Mouse (Mus musculus) left cerebral cortex, postnatal 10 days (tissue): ENCODE results near the gene Cntnap1. TPM values are rescaled to one million over a fixed set of nuclear protein-coding genes. Genes with fewer than 3 reads are reported as not detected.
A peak's percentile ranks its signal among the peaks of the same experiment; 100 is the strongest.

Source experiments
- DNase-seq, 2 experiments: peaks; one replicate each; pipeline ENCODE4 v3.0.0; 2021 to 2022; ENCODE audit warnings: low spot score in 2 of 2, mixed read lengths in 1 of 2; ENCODE audit errors: extremely low spot score in 1 of 2
- intact Hi-C: fragments of 180-260 bp; cut with DNase I; formaldehyde crosslinking; loops from one replicate; pipeline ENCODE4 v1.15.1; 2025
- total RNA-seq, 2 experiments: library from RNA; stranded (reverse); gene quantifications; 2 replicates each; pipeline ENCODE4 v1.2.3; 2021

Gene Cntnap1
- total RNA-seq, 2 experiments from 2014 or later = 44.2 to 54.1 TPM

DNA sequence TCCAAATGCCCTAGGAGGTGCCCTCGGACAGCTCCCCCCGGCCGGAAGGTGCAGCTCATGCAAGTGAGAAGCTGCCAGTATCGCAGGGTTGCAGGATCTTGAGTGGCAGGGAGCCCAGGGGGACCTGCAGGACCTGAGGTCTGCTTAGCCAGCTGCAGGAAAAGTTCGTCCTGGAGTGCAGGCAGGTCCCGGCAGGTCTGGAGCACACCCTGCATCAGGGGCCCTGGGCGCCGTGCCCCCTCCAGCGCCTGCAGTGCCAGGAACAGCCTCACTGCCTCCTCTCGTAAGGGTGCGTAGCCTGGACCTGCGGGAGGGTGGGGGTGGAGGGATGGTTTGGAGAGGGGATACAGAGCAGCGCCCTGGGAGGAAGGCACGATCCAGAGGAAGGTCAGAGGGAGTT lies 4.0 kb upstream of the Cntnap1 start:
- intact Hi-C loops = no loop called here
- DNase-seq = no peak

DNA sequence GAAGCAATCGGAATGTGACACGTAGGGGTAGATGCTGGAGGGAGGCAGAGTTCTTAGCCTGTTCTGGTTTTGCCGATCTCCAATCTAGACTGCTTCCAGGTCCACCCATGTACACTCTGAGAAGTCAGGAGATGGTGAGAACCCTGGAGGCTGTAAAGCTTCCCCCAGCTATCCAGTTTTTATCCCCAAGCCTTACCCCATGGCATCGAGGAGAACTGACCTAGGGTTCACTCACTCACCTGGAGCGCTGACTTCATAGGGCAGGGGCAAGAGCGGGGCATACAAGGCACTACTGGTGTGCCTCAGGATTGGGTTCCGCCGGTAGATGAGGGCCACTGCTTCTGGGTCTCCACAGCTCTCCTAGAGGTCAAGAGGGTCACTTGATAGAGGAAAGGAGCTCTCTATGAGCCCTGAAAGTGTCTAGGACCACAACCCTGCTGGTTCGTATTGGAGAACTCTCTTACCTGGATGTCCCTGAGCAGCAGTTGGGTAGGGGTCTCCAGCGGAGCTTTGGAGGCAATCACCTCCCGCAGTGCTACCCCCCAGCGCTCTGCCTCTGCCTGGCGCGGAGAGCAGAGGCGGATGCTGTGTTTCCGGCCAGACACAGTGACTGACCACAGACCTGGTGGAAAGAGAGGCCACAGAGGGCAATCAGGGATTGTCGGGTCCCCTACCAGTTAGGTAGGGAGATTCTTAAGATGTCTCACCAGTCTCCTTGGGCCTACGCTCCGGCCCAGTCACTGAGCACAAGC lies 2.9 kb upstream of the Cntnap1 start:
- intact Hi-C loops = no loop called here
- DNase-seq = no peak

DNA sequence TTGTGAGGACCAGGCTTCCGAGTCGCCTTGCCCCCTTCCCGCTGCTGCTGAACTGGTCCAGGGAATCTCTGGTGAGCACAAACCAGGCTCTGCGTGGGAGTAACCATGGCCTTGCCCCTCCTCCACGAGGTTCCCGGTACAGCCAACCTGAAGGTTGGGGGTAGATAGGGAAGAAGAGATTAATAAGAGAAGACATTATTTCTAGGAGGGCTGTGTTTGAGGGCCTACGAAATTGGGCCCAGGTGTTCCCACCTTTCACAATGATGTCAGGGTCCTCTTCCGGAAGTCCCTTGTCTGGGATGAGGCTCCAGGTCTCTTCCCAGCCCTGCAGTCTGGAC lies 2.4 kb upstream of the Cntnap1 start:
- DNase-seq = no peak
- intact Hi-C loops = no loop called here

DNA sequence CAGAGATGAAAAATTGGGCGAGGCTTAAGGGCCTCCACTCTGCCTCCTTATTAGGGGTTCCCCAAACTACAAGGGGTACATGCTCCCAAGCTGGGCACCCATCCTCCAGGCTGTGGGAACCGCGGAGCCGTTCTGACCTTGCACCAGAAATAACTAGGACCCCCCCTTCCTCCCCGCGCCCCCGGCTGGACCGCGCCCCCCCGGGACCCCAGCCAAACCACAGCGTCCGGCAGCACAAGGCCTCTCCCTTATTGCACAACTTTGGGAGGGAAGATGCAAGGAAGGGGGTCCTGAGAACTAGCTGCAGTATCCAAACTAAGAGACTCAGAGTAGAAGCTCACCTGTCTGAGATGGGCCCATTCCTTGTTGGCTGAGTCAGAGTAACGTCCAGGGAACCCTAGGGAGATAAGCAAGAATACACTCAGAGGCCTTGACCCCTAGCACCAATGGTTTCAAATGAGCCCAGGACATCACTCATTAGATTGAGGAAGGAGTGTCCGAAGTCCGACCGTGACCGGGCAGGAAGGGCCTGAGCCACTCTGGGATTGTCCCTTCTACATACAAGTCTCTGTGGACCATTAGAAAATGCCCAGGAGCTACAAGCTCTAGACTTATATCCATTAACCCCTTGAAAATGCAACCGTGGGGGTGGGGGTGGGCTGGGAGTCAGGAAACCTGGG lies 1.9 kb upstream of the Cntnap1 start:
- intact Hi-C loops = no loop called here
- DNase-seq = no peak

DNA sequence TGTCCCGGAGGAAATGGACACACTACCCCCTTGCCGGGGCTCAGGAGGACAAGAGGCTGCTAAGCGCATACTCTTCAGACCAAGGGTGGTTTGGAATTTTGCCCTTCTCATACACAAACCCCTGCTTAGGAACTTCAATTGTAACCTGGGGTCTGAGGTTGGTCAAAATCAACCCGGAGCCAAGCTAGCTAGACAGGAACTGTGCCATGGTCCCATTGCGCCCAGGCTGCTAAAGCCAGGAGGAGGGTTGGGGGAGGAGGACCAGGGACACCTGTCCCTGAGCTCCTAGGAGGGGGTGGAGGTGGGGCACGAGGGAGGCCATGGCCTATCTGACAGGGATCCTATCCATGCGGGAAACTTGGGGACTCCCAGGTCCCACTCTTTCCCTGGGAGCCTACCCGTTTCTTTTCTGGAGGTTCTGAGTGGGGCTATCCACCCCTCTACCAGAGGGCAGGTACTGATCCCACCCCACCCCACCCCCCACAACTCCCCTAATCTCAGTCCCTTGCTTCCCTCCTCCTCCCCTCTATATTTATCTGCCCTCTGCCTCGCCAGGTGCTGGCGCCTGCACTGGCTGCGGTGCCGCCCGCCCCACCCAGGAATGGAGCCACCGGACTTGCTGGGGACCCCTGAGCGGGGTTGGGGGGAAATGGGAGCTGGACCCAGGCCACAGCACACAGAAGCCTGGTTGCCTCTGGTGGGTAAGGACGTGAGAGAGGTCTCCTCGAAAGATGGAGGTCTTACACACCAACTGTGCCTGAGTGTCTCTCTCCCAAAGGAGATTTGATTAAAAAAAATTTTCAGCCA lies 819 bp upstream of the Cntnap1 start:
- intact Hi-C loops = loop anchor here (5.0 to 10.0 kb wide), 2 partner anchors 37 to 185 kb away; no protein-coding TSS in a partner anchor
- no peak for DNase-seq

DNA sequence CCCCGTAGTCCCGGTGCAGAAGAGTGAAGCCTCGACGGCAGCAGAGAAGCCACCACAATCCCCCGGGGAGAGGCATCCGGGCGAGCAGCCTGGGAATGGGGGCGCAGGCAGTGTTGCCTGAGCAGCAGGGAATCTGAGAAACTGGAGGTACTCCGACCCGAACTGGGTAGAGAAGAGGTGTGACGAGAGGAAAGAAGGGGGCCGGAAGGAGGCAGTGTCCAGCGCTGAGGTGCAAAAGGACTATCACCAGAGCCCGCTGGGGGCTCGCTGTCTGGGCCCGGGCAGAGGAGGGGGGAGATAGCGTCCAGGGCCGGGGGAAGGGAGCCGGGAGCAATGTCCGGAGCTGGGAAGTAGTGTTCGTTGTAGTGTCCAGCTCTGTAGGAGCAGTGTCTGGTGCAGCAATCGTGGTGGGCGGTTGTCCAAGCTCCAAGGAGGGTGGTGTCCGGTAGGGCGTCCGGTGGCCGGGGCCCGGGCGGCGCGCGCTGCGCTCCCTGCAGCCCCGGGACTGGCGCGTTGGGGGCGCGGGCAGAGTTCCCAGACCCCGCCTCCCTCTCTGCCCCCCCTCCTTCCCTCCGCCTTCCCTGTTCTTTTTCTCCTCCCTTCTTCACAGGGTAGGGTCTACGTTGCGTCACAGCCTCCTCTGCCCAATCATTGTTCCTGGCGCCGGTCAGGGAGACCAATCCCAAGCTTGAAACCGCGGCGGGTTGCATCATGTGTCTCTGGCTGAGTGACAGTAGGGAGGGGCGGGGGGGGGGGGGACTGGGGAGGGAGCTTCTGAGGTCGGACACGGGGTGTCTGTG lies 688 bp downstream of the Cntnap1 start, which contains the start of gene Plekhh3:
Plekhh3 (minus strand) TSS at position 541 of the 800 bp plus-strand sequence.
- DNase-seq = peak; percentile 97
- intact Hi-C loops = loop anchor here (5.0 to 10.0 kb wide), 2 partner anchors 39 to 186 kb away; no protein-coding TSS in a partner anchor

DNA sequence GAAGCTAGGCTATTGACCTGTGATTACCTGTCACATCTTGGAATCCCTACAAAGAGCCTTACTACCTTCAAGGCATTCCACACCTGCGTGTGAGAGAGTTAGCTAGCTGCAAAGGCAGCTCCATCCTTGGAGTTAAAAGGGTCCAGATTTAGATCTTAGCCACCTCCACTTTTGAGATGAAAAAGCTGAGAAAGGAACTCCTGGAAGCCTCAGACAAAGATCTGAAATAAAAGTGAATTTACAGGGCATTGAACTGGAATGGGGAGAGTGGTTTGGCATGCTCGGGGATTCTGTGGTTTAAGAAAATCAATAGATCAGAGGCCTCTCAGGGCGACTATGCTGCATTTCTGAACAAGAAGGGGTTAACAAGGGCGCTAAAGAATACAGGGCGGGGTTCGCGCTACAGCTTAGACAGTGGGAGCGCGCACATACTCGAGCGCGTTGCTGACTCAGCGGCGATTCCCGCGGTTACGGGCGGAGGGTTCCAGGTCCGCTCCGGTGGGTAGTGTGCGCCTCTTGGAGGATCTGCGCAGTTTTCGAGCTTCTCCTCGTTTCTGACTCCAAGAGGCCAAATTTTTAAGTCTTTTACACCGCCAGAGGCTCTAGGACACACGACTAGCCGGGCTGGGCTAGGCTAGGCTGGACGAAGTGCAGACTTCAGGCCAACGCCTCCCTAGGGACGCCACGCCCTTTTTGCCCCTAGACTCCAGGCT lies 1.6 kb downstream of the Cntnap1 start:
- peak; percentile 59 to 84 for DNase-seq
- intact Hi-C loops = loop anchor here (5.0 to 10.0 kb wide), 2 partner anchors 40 to 187 kb away; no protein-coding TSS in a partner anchor

DNA sequence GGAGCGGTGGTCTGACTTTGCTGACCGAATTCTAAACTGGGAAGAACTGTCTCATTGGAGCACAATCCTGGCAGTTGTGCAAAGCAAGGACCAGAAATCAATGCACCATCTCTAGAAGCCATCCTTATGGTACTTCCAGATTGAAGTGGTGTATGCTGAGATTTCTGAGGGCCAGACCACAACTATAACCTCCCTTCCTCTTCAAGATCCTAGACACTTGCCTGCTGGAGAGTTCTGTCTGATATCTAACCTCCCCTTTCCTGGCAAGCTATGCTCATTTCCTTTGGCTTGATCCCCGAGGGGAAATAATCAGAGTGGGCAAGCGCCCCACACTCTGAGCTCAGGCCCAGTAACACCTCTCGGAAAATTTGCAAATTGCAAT lies 2.1 kb downstream of the Cntnap1 start:
- intact Hi-C loops = loop anchor here (5.0 to 10.0 kb wide), 2 partner anchors 40 to 188 kb away; no protein-coding TSS in a partner anchor
- DNase-seq = no peak

DNA sequence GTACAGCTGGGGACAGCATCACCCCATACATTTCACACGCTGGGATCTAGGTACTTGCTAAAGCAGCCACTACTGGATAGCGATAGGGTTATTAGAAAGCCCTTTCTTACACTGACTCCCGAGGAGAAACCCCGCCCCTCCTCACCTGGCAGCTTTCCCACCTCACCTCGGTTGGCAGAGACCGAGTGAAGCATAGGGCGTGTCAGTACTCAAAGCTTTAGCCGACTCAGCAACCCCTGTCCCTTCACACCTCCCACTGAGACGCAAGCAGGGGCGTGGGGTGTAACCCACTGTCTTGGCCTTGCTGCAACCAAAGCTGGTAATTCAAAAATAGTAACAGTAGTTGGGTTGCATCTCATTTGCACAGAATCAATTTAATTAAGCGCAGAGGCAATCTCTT lies 2.8 kb downstream of the Cntnap1 start:
- intact Hi-C loops = loop anchor here (5.0 to 10.0 kb wide), 2 partner anchors 41 to 188 kb away; no protein-coding TSS in a partner anchor
- DNase-seq = peak in 1 of 2 experiments; percentile 70

DNA sequence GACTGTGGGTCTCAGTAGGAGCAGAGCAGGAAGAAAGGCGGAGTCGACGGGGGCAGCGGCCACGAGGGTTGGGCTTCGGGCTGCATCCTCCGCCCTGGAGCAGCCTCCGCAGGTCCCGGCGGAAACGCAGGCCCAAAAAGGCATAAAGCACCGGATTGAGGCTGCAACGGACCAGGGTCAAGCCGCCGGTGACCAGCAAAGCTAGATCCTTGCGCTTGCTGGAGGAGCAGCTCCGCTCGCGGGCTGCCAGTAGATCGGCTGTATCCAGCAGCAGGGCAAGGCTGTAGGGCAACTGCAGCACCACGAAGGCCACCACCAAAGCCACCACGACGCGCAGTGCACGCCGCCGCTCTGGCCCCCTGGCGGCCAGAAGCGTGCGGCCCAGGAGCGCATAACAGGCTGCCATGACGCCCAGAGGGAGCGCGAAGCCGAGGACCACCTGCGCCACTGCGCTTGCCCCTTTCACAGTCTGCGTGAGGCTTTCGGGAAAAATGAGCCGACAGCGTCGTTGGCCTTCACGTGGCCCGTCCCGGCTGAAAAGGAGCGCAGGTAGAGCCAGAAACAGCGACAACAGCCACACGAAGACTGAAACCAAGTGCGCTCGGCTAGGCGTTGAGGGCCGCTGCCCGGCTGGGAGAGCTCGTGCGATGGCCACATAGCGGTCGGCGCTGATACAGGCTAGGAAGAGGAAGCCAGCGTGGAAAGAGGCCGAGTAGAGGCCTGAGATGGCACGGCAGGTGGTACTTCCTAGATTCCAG lies 3.5 kb downstream of the Cntnap1 start:
- intact Hi-C loops = loop anchor here (5.0 to 10.0 kb wide), 2 partner anchors 42 to 189 kb away; no protein-coding TSS in a partner anchor
- peak; percentile 55 to 89 for DNase-seq

DNA sequence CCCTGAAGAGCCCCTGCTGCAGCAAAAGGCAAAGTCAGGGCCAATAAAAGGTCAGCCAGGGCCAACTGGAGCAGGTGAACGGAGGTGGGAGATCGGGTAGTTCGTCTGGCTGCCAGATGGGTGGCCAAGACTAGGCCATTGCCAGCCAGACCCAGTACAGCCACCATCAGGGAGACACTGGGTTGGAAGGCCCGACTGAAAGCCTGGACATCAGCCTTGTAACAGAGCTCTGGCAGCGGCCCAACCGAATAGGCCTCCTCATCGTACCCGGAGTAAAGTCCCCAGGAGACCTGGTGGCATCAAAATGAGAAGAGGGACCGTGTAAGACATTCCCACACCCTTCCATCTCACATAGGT lies 4.0 kb downstream of the Cntnap1 start:
- intact Hi-C loops = loop anchor here (5.0 to 10.0 kb wide), 2 partner anchors 42 to 190 kb away; no protein-coding TSS in a partner anchor
- DNase-seq = peak in 1 of 2 experiments; percentile 65

DNA sequence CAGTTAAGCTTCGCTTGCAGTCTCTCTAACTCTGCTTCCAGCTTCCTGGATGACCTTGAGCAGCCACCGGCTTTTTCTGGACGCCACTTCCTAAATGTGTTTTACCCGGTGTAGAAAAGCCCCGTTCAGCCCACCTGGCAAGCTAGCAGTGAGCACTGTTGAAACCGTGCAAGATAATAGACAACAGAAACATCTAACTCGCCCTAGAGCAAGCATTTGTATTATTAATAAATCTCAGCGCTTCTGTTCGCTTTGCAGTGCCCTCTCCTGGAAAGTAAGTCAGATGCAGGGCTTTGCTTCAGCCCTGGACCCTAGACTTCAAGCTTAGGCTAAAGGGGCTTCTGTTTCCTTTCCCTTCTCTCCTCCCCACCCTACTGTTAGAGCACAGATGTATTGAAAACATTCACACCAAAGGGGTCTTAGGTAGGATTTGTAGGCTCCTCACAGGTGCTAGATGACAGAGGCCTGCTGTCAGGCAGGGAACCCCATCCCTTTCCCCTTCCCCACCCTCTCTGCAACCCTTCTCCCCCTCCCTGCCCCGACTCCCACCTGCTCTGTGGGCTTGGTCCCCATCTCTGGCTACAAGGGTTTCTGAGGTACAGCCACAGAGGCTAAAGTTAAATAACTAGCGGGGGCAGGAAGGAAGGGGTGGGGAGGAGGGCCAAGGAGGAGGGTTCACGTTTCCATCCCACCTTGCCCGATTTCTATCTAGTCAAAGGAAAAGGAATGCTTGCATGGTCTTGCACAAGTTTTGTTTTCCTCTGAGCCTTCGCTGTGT lies 4.7 kb downstream of the Cntnap1 start, which contains the start of gene Ccr10:
Ccr10 (minus strand) TSS at position 593 of the 778 bp plus-strand sequence.
- intact Hi-C loops = loop anchor here (5.0 to 10.0 kb wide), 3 partner anchors 43 to 190 kb away; partner anchors contain the start of gene Coasy
- DNase-seq = peak in 1 of 2 experiments; percentile 24

DNA sequence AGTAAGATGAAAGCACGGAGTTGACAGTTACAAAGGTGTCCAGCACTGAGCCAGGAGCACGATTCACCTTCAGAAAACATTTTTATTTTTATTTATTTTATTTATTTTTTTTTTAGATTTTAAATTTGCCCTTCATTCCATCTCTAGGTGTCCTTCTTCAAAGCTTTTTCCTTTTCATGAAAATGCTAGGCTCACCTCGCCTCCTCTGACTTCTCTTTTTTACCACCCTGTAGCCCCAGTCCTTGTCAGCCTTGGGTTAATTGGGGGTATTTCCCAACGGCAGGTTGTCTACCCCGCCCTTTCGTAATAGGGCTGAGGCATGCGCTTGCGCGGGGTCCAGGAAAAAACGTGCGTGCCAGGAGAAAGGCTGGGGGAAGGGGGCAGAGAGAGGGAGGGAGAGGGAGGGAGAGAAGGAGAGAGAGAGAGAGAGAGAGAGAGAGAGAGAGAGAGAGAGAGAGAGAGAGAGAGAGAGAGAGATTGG lies 5.4 kb downstream of the Cntnap1 start:
- intact Hi-C loops = loop anchor here (2.0 to 10.0 kb wide), 3 partner anchors 79 to 191 kb away; partner anchors contain the start of gene Coasy
- DNase-seq = peak in 1 of 2 experiments; percentile 66

DNA sequence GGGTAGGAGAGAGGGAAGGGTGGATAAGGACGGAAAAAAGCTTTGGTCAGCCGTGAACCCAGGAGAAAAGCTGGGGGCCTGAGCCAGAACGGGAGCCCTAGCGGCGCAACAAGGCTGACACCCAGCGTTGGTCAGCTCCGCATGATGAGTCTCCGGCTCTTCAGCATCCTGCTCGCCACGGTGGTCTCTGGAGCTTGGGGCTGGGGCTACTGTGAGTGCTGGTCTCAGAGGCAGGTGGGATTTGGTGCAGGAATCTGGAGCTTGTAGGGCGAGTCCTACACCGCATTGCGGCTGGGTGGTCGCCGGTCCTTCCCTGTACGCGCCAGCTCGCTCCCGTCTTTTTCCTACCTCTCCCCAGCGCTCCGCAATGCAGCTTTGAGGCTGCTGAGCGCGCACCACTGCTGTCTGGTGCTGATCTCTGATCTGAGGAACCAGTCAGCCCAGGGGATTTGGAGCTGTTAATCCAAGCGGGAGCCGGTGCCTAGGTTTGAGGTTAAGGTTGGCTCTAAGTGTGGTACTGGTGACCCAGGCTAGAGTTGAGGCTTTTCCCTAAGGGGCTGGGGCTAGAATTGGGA lies 5.9 kb downstream of the Cntnap1 start:
- DNase-seq = peak; percentile 42 to 73

More for the DNA sequence above, 5.9 kb downstream of the Cntnap1 start:
- intact Hi-C loops = loop anchor here (2.0 to 10.0 kb wide), 3 partner anchors 79 to 191 kb away; partner anchors contain the start of gene Coasy
